Mouse (Mus musculus): ENCODE measurements around the gene 9930021J03Rik.

9930021J03Rik gene

GRCm38 (mm10) chr19:29782914-29783313 is 22.9 kb downstream of the 9930021J03Rik start:
- TF ChIP-seq POU5F1 (IDR thresholded peaks at IDR 0.05; ENCODE audit: borderline replicate concordance, low read length) (no peak), NANOG (IDR thresholded peaks at IDR 0.05; ENCODE audit: borderline replicate concordance, low read length) (no peak), CTCF (conservative IDR thresholded peaks at IDR 0.05; ENCODE audit: low read length) (no peak)
- H3K4me3 ChIP-seq (replicated peaks; ENCODE audit: low read length) = no peak overlapping the region

DNA sequence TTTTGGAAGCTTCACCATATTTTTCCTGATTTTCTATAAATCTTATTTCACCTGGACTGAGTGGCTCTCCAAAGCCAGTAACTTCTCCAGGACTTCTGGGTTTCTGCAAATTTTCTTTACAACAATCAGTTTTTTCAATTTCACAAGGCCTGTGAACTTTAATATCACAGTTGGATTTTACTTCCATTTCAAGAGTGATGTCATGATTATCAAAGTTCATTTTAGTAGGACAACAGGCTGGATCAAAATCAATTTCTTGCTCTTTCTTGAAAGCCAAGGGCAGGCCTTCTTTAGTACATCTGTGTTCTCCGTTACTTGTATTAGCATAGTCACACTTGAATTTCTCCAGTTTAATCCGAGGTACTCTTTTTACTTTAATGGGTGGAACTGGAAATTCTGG is 51.9 kb downstream of the 9930021J03Rik start:
- no peaks in the 10 kb centered on the region for H3K27me3 ChIP-seq (ENCODE audit: insufficient read depth, low read length)
- TF ChIP-seq POU5F1 (IDR thresholded peaks at IDR 0.05; ENCODE audit: borderline replicate concordance, low read length) = no peak
- no peak for TF ChIP-seq NANOG (IDR thresholded peaks at IDR 0.05; ENCODE audit: borderline replicate concordance, low read length)
- TF ChIP-seq CTCF (conservative IDR thresholded peaks at IDR 0.05; ENCODE audit: low read length) = no peak

More at GRCm38 (mm10) chr19:29782914-29783313, 22.9 kb downstream of the 9930021J03Rik start:
- no peaks in the 10 kb centered on the region for H3K4me1 ChIP-seq (replicated peaks; ENCODE audit: low read depth, low read length)
- H3K27me3 ChIP-seq (ENCODE audit: insufficient read depth, low read length) = no peaks in the 10 kb centered on the region
- peaks cover 14% of the 10 kb centered on the region; the same call in 1 of the 2 replicates for H3K36me3 ChIP-seq (ENCODE audit: insufficient read depth, low read length)
- no peaks in the 10 kb centered on the region for H3K9me3 ChIP-seq (ENCODE audit: low read length)

GRCm38 (mm10) chr19:29750994-29751393 is 54.8 kb downstream of the 9930021J03Rik start:
- H3K9me3 ChIP-seq (ENCODE audit: low read length) = no peaks in the 10 kb centered on the region
- H3K4me3 ChIP-seq (replicated peaks; ENCODE audit: low read length) = no peak overlapping the region
- no peak for TF ChIP-seq NANOG (IDR thresholded peaks at IDR 0.05; ENCODE audit: borderline replicate concordance, low read length)
- TF ChIP-seq POU5F1 (IDR thresholded peaks at IDR 0.05; ENCODE audit: borderline replicate concordance, low read length) = no peak
- TF ChIP-seq CTCF (conservative IDR thresholded peaks at IDR 0.05; ENCODE audit: low read length) = no peak
- peaks cover 11% of the 10 kb centered on the region; the same call in 1 of the 2 replicates for H3K36me3 ChIP-seq (ENCODE audit: insufficient read depth, low read length)
- no peaks in the 10 kb centered on the region for H3K4me1 ChIP-seq (replicated peaks; ENCODE audit: low read depth, low read length)
- H3K27me3 ChIP-seq (ENCODE audit: insufficient read depth, low read length) = no peaks in the 10 kb centered on the region

More for the DNA sequence above, 51.9 kb downstream of the 9930021J03Rik start:
- Histone ChIP-seq H3K4me3 (replicated peaks; ENCODE audit: low read length) (no peak overlapping the region), H3K4me1 (replicated peaks; ENCODE audit: low read depth, low read length) (no peaks in the 10 kb centered on the region), H3K9me3 (ENCODE audit: low read length) (no peaks in the 10 kb centered on the region), H3K36me3 (ENCODE audit: insufficient read depth, low read length) (peaks cover 11% of the 10 kb centered on the region; the same call in 1 of the 2 replicates)

DNA sequence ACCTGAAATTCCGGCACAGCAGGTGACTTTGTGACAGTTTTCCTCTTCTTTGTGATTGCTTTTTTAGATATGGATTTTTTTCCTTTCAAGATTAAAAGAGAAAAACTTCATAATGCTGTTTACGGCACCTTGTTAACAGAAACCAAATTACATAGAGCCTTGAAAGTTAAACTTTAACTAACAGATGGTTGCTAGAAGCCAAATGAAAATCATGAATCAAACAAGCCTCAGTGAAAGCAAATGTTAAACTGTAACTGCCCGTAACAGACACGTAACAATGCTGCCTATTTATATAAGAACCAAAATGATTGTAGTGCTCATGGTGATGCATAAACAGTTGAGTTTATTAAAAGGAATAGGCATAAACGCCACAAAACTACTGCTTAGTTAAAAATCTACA is 62.3 kb downstream of the 9930021J03Rik start:
- no peak overlapping the region for H3K4me3 ChIP-seq (replicated peaks; ENCODE audit: low read length)
- H3K9me3 ChIP-seq (ENCODE audit: low read length) = no peaks in the 10 kb centered on the region
- H3K36me3 ChIP-seq (ENCODE audit: insufficient read depth, low read length) = no peaks in the 10 kb centered on the region
- no peaks in the 10 kb centered on the region for H3K27me3 ChIP-seq (ENCODE audit: insufficient read depth, low read length)
- H3K4me1 ChIP-seq (replicated peaks; ENCODE audit: low read depth, low read length) = 0 out of 2 replicates have a peak, but pooled peaks cover under 1% of the 10 kb centered on the region
- TF ChIP-seq NANOG (IDR thresholded peaks at IDR 0.05; ENCODE audit: borderline replicate concordance, low read length) (no peak), CTCF (conservative IDR thresholded peaks at IDR 0.05; ENCODE audit: low read length) (no peak), POU5F1 (IDR thresholded peaks at IDR 0.05; ENCODE audit: borderline replicate concordance, low read length) (no peak)

DNA sequence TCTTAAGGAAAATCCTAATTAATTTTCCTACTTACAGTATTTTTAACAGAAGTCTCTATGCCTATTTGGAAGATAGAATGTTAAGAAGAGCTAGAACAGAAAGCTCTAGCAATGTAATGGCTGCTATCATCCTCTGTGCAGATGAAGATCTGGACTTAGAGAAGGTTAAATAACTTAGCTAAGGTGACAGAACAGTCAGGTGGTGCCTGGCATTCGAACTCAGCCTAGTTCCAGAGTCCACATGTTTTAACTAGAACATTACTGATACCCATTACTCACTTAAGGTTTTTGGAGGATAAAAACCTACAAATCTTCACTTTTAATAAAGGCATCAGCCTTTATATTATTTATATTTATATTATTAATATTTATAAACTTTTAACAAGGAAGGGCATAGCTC is 65.1 kb downstream of the 9930021J03Rik start:
- no peak overlapping the region for H3K4me3 ChIP-seq (replicated peaks; ENCODE audit: low read length)
- 0 out of 2 replicates have a peak, but pooled peaks cover 3% of the 10 kb centered on the region for H3K4me1 ChIP-seq (replicated peaks; ENCODE audit: low read depth, low read length)
- no peaks in the 10 kb centered on the region for H3K27me3 ChIP-seq (ENCODE audit: insufficient read depth, low read length)
- H3K9me3 ChIP-seq (ENCODE audit: low read length) = no peaks in the 10 kb centered on the region
- TF ChIP-seq NANOG (IDR thresholded peaks at IDR 0.05; ENCODE audit: borderline replicate concordance, low read length) (no peak), POU5F1 (IDR thresholded peaks at IDR 0.05; ENCODE audit: borderline replicate concordance, low read length) (no peak), CTCF (conservative IDR thresholded peaks at IDR 0.05; ENCODE audit: low read length) (no peak)
- no peaks in the 10 kb centered on the region for H3K36me3 ChIP-seq (ENCODE audit: insufficient read depth, low read length)

- Histone ChIP-seq H3K4me3 (replicated peaks; ENCODE audit: low read length) (no peak overlapping the region), H3K27me3 (ENCODE audit: insufficient read depth, low read length) (no peaks in the 10 kb centered on the region), H3K9me3 (ENCODE audit: low read length) (no peaks in the 10 kb centered on the region), H3K4me1 (replicated peaks; ENCODE audit: low read depth, low read length) (0 out of 2 replicates have a peak, but pooled peaks cover 3% of the 10 kb centered on the region), H3K36me3 (ENCODE audit: insufficient read depth, low read length) (no peaks in the 10 kb centered on the region)
- no peak for TF ChIP-seq NANOG (IDR thresholded peaks at IDR 0.05; ENCODE audit: borderline replicate concordance, low read length)
Measured at GRCm38 (mm10) chr19:29739608-29740007, 66.2 kb downstream of the 9930021J03Rik start.

GRCm38 (mm10) chr19:29735421-29735820 is 70.4 kb downstream of the 9930021J03Rik start:
- H3K36me3 ChIP-seq (ENCODE audit: insufficient read depth, low read length) = no peaks in the 10 kb centered on the region
- H3K27me3 ChIP-seq (ENCODE audit: insufficient read depth, low read length) = no peaks in the 10 kb centered on the region
- TF ChIP-seq POU5F1 (IDR thresholded peaks at IDR 0.05; ENCODE audit: borderline replicate concordance, low read length) (no peak), NANOG (IDR thresholded peaks at IDR 0.05; ENCODE audit: borderline replicate concordance, low read length) (no peak), CTCF (conservative IDR thresholded peaks at IDR 0.05; ENCODE audit: low read length) (no peak)
- no peaks in the 10 kb centered on the region for H3K9me3 ChIP-seq (ENCODE audit: low read length)
- H3K4me1 ChIP-seq (replicated peaks; ENCODE audit: low read depth, low read length) = 0 out of 2 replicates have a peak, but pooled peaks cover 3% of the 10 kb centered on the region
- H3K4me3 ChIP-seq (replicated peaks; ENCODE audit: low read length) = no peak overlapping the region

- TF ChIP-seq POU5F1 (IDR thresholded peaks at IDR 0.05; ENCODE audit: borderline replicate concordance, low read length) = no peak
- TF ChIP-seq NANOG (IDR thresholded peaks at IDR 0.05; ENCODE audit: borderline replicate concordance, low read length) = no peak
- TF ChIP-seq CTCF (conservative IDR thresholded peaks at IDR 0.05; ENCODE audit: low read length) = no peak
- Histone ChIP-seq H3K4me3 (replicated peaks; ENCODE audit: low read length) (no peak overlapping the region), H3K4me1 (replicated peaks; ENCODE audit: low read depth, low read length) (peaks cover 6% of the 10 kb centered on the region; the same call in 1 of the 2 replicates), H3K9me3 (ENCODE audit: low read length) (peaks cover 27% of the 10 kb centered on the region), H3K36me3 (ENCODE audit: insufficient read depth, low read length) (peaks cover 46% of the 10 kb centered on the region), H3K27me3 (ENCODE audit: insufficient read depth, low read length) (no peaks in the 10 kb centered on the region)
Measured at GRCm38 (mm10) chr19:29718476-29718875, 87.3 kb downstream of the 9930021J03Rik start.

DNA sequence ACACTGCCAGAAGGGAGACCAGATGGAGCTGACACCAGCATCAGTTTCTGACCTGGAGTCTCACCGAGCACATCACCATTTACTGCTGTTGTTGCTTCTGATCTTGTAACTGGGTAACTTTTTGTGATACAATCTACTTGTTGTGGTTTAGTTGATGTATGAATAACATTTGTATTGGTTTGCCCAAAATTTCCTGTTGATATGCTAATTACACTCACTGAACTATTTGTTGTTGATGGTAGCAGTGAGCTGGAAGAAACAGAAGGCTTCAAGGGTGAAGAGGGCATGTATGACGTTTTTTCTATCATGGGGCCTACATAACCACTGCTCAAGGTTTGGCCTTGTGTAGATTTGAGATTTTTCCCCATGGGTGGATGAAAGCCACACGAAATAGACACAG is 87.9 kb downstream of the 9930021J03Rik start:
- TF ChIP-seq POU5F1 (IDR thresholded peaks at IDR 0.05; ENCODE audit: borderline replicate concordance, low read length) (no peak), NANOG (IDR thresholded peaks at IDR 0.05; ENCODE audit: borderline replicate concordance, low read length) (no peak), CTCF (conservative IDR thresholded peaks at IDR 0.05; ENCODE audit: low read length) (no peak)
- Histone ChIP-seq H3K4me3 (replicated peaks; ENCODE audit: low read length) (no peak overlapping the region), H3K4me1 (replicated peaks; ENCODE audit: low read depth, low read length) (peaks cover 6% of the 10 kb centered on the region; the same call in 1 of the 2 replicates), H3K36me3 (ENCODE audit: insufficient read depth, low read length) (peaks cover 46% of the 10 kb centered on the region), H3K9me3 (ENCODE audit: low read length) (peaks cover 27% of the 10 kb centered on the region), H3K27me3 (ENCODE audit: insufficient read depth, low read length) (no peaks in the 10 kb centered on the region)
